Mouse (Mus musculus) stomach, postnatal 0 days (tissue): ENCODE measurements around the gene Slc2a13. TPM values are rescaled to one million over a fixed set of nuclear protein-coding genes. Genes with fewer than 3 reads are reported as not detected.

Source experiments
- ATAC-seq: fragments of 200-750 bp; cut with Nextera tagmentation; 2 replicates; pipeline ENCODE4 v1.8.0; 2017; ENCODE audit not compliant: low FRiP score, low TSS enrichment
- DNase-seq: peaks from one replicate; pipeline ENCODE4 v3.0.0-alpha.2; 2016; ENCODE audit warnings: low spot score
- H3K27ac ChIP-seq: fragments of 300-500 bp; sonication (generic); replicated peaks from 2 replicates; pipeline ENCODE4 v1.5.1; 2014; ENCODE audit warnings: mild to moderate bottlenecking, control low read depth
- H3K27me3 ChIP-seq: fragments of 300-500 bp; sonication (generic); 2 replicates; pipeline ENCODE4 v1.6.1; 2014; ENCODE audit warnings: low read length; ENCODE audit not compliant: control insufficient read depth, insufficient read depth
- H3K36me3 ChIP-seq: fragments of 300-500 bp; sonication (generic); 2 replicates; pipeline ENCODE4 v1.6.1; 2014; ENCODE audit warnings: low read length, mixed read lengths; ENCODE audit not compliant: control insufficient read depth, insufficient read depth
- H3K4me1 ChIP-seq: fragments of 300-500 bp; sonication (generic); replicated peaks from 2 replicates; pipeline ENCODE4 v1.6.1; 2014; ENCODE audit warnings: antibody characterized with exemption; ENCODE audit not compliant: control insufficient read depth, insufficient read depth
- H3K4me2 ChIP-seq: fragments of 300-500 bp; sonication (generic); replicated peaks from 2 replicates; pipeline ENCODE4 v1.6.1; 2014; ENCODE audit warnings: low read depth, mild to moderate bottlenecking, control low read depth, moderate library complexity
- H3K4me3 ChIP-seq: fragments of 300-500 bp; sonication (generic); 2 replicates; pipeline ENCODE4 v1.5.1; 2014; ENCODE audit warnings: low read depth, low read length, control low read depth
- H3K9ac ChIP-seq: fragments of 300-500 bp; sonication (generic); 2 replicates; pipeline ENCODE4 v1.6.1; 2014; ENCODE audit warnings: mild to moderate bottlenecking, low read length, control low read depth, mixed read lengths
- H3K9me3 ChIP-seq: fragments of 300-500 bp; sonication (generic); 2 replicates; pipeline ENCODE4 v1.6.1; 2016; ENCODE audit warnings: low read length; ENCODE audit not compliant: control insufficient read depth
- CTCF ChIP-seq: IDR thresholded peaks from 2 replicates; pipeline ENCODE4 v1.5.1; 2016; ENCODE audit warnings: antibody characterized with exemption, low read depth, mild to moderate bottlenecking, moderate library complexity
- EP300 ChIP-seq: optimal IDR thresholded peaks from 2 replicates; pipeline ENCODE3; 2016; ENCODE audit warnings: antibody characterized with exemption
- WGBS: fragments of 180-500 bp; shearing (Covaris S2); extraction: QIAGEN DNeasy Blood & Tissue Kit; methylation state at CpG from one replicate; pipeline ENCODE4 v1.1.7; 2014; 5-methylcytosine and 5-hydroxymethylcytosine counted together
- polyA plus RNA-seq: library from polyadenylated mRNA; unstranded; fragments of >200 nt; fragmentation: Nextera tagmentation; extraction: Ambion mirVana; gene quantifications from 2 replicates; pipeline ENCODE4 v1.2.1, GENCODE M21; 2015

Slc2a13 gene
- polyA plus RNA-seq, 1 experiment from 2014 or later, result 0.47 TPM

DNA sequence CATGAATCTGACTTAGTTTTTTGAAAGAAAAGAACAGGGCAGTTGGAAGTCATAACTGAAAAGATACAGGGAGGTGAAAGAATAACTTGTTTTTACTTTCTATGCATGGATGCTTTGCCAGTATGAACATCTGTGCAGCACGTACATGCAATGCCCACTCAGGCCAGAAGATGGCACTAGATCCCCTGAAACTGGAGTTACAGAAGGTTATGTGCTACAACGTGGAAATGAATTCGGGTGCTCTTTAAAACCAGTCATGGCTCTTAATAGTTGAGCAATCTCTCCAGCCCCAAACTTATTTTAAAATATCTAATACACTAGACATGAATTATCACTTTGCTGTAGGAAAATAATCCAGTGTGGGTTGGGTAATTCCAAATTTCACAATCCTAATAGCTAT, 271.7 kb downstream of the Slc2a13 start:
- Histone ChIP-seq H3K36me3 (no peaks in the 10 kb centered on the region), H3K27ac (no peak overlapping the region), H3K27me3 (no peaks in the 10 kb centered on the region), H3K4me3 (no peak overlapping the region), H3K4me1 (no peaks in the 10 kb centered on the region), H3K9me3 (no peaks in the 10 kb centered on the region), H3K4me2 (no peak overlapping the region), H3K9ac (no peak overlapping the region)
- no peak for TF ChIP-seq EP300
- TF ChIP-seq CTCF, result peak; percentile 95
- ATAC-seq (peak; percentile 67; the same call in 1 of the 2 replicates), DNase-seq (peak; percentile 82)
- 3% methylated on average over 3 of the region's 3 CpGs for WGBS

DNA sequence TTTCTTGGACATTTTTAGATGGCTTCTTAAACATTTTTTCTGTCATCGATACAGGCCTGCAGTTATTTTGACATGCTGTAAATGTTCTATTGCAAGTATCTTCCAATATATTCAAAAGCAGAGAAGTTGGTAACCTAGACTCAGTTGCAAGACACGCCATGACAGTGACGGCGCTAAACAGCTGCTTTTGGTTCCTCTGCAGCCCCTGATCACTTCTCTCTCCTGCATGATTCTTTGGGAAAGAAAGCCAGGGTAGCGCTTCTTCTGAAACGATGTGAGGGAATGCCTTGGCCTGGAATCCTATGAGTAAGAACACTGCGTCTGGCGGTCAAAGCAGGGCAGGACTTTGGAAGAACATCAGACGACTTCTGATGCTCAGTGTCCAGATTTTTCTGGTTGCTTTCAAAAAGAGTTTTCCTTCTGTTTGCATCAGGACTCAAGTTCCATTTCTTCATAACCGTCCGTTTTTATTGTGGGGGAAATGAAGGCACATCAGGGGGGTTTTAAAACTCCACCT, 273.7 kb downstream of the Slc2a13 start:
- H3K9me3 ChIP-seq, result no peaks in the 10 kb centered on the region
- TF ChIP-seq EP300, result no peak
- TF ChIP-seq CTCF, result no peak
- no peaks in the 10 kb centered on the region for H3K36me3 ChIP-seq
- H3K27me3 ChIP-seq, result no peaks in the 10 kb centered on the region
- no peak overlapping the region for H3K4me3 ChIP-seq
- no peak overlapping the region for H3K27ac ChIP-seq
- no peak overlapping the region for H3K9ac ChIP-seq
- ATAC-seq, result no peak
- no peak overlapping the region for H3K4me2 ChIP-seq
- DNase-seq, result no peak
- no peaks in the 10 kb centered on the region for H3K4me1 ChIP-seq
- WGBS, result 74% methylated on average over 11 of the region's 11 CpGs

DNA sequence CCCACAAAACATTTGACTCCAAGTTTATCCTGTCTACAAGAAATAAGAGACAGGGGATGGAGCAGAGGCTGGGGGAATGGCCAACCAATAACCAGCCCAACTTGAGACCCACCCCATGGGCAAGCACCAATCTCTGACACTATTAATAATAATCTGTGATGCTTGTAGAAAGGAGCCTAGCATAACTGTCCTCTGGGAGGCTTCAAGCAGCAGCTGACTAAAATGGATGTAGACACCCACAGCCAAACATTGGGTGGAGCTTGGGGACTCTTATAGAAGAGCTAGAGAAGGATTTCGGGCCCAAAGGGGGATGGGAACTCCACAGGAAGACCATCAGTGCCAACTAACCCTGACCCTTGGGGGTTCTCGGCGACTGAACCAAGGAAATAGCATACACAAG, 289.6 kb downstream of the Slc2a13 start:
- ATAC-seq, result no peak
- H3K4me1 ChIP-seq, result no peaks in the 10 kb centered on the region
- DNase-seq, result no peak
- no peaks in the 10 kb centered on the region for H3K9me3 ChIP-seq
- no peak overlapping the region for H3K4me3 ChIP-seq
- H3K27me3 ChIP-seq, result no peaks in the 10 kb centered on the region
- no peak overlapping the region for H3K4me2 ChIP-seq
- TF ChIP-seq EP300 (no peak), CTCF (no peak)
- H3K9ac ChIP-seq, result no peak overlapping the region
- 87% methylated on average over 3 of the region's 3 CpGs for WGBS
- H3K36me3 ChIP-seq, result no peaks in the 10 kb centered on the region
- H3K27ac ChIP-seq, result no peak overlapping the region

DNA sequence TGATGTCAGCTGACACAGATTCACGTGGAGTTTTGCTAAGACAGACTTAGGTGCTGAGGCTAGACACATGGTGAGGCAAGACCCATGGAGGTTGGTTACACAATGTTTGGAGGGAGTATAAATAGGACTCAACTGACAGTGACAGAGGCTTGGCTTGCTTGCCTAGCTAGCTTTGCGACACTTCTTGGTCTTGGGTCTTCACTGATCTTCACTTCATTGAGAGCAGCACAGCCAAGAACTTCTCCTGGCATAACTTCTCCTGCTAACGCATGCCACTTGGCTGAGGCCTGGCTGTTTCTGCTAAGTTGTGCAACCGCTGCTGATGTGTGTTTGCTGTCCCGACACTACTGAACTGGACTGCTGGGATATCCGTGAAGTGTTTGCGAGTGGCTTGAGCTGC, 290.2 kb downstream of the Slc2a13 start:
- TF ChIP-seq CTCF (no peak), EP300 (no peak)
- Histone ChIP-seq H3K9ac (no peak overlapping the region), H3K36me3 (no peaks in the 10 kb centered on the region), H3K4me1 (no peaks in the 10 kb centered on the region), H3K27ac (no peak overlapping the region), H3K4me2 (no peak overlapping the region), H3K9me3 (no peaks in the 10 kb centered on the region), H3K27me3 (no peaks in the 10 kb centered on the region), H3K4me3 (no peak overlapping the region)
- no peak for DNase-seq
- 71% methylated on average over 7 of the region's 7 CpGs for WGBS
- no peak for ATAC-seq

DNA sequence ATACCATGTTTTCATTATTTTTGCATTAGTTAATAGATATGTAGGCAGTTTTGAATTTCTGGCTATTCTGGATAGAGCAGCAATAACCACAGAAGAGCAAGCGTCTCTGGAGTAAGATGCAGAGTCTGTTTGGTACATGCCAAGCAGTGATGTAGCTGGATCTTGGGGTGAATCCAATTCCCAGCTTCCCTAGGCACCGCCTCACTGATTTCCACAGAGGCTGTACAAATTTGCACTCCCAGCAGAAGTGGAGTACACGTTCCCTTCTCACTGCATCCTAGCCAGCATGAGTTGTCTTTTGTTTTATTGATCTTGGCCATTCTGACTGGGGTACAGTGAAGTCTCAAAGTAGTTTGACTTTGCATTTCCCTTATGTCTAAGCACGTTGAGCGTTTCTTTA, 291.5 kb downstream of the Slc2a13 start:
- H3K4me3 ChIP-seq, result no peak overlapping the region
- no peak overlapping the region for H3K27ac ChIP-seq
- 86% methylated on average over 5 of the region's 5 CpGs for whole genome bisulfite sequencing
- H3K4me1 ChIP-seq, result no peaks in the 10 kb centered on the region
- H3K27me3 ChIP-seq, result no peaks in the 10 kb centered on the region
- TF ChIP-seq EP300 (no peak), CTCF (no peak)
- H3K9ac ChIP-seq, result no peak overlapping the region
- no peaks in the 10 kb centered on the region for H3K9me3 ChIP-seq
- DNase-seq (no peak), ATAC-seq (no peak)
- H3K4me2 ChIP-seq, result no peak overlapping the region
- H3K36me3 ChIP-seq, result no peaks in the 10 kb centered on the region

DNA sequence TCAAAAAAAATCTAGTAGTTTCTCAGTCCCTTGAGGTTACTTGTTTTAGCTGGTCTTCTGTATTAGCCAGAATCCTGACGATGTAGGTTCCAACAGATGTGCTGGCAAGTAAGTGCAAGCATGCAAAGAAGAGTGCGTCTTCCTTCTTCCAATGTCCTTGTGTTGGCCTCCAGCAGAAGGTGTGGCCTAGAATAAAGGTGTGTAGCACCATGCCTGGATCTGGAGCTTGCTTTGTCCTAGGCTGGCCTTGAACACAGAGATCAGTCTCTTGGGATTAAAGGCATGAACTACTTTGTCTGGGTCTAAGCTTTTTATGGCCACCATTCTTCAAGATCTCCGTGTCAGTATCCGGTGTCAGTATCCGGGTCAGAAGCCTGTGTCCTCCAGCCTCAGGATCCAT, 293.5 kb downstream of the Slc2a13 start:
- Histone ChIP-seq H3K9ac (no peak overlapping the region), H3K4me3 (no peak overlapping the region), H3K9me3 (no peaks in the 10 kb centered on the region), H3K4me2 (no peak overlapping the region), H3K36me3 (no peaks in the 10 kb centered on the region), H3K27me3 (no peaks in the 10 kb centered on the region), H3K4me1 (no peaks in the 10 kb centered on the region), H3K27ac (no peak overlapping the region)
- 82% methylated on average over 5 of the region's 5 CpGs for WGBS
- DNase-seq (no peak), ATAC-seq (no peak)
- TF ChIP-seq CTCF, result no peak

DNA sequence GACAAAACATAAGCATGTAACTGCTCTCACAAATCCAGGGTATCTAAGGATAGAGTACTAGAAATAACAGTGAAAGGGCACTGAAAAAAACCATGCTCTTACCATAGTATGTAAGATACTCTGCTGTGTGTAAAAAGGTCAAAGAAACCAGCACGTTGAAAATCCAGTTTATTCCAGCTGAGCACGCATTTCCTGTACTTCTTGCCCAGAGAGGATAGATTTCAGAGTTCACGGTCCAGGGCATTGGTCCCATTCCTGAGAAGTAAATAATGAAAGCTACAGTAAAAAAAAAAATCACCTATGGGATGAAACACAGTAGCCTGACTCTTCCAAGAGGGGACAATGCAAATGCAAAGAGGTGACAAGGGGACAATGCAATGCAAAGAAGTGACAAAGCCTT, 297.1 kb downstream of the Slc2a13 start:
- Histone ChIP-seq H3K9ac (no peak overlapping the region), H3K4me3 (no peak overlapping the region), H3K36me3 (no peaks in the 10 kb centered on the region), H3K27me3 (no peaks in the 10 kb centered on the region), H3K27ac (no peak overlapping the region), H3K9me3 (no peaks in the 10 kb centered on the region), H3K4me1 (no peaks in the 10 kb centered on the region), H3K4me2 (no peak overlapping the region)
- TF ChIP-seq EP300, result no peak
- no peak for TF ChIP-seq CTCF
- DNase-seq (no peak), ATAC-seq (no peak)
- 23% methylated on average over 3 of the region's 3 CpGs for WGBS
